Mouse (Mus musculus): ENCODE results near the gene Ppp1r27. TPM values are rescaled to one million over a fixed set of nuclear protein-coding genes. Genes with fewer than 3 reads are reported as not detected.
A peak's percentile ranks its signal among the peaks of the same experiment; 100 is the strongest.

The Ppp1r27 gene
- total and polyA plus RNA-seq, 2 experiments from 2014 or later, result not detected

GRCm38 (mm10) chr11:120510375-120511030 is 40.4 kb downstream of the Ppp1r27 start:
- no peak for DNase-seq (ENCODE audit: low spot score)
- no peaks in the 10 kb centered on the region for H3K9me3 ChIP-seq (ENCODE audit: low read length)
- 3% methylated on average over 16 of the region's 16 CpGs for WGBS
- ATAC-seq (ENCODE audit: low FRiP score), result no peak
- no peak overlapping the region for H3K9ac ChIP-seq (replicated peaks; ENCODE audit: low read length, poor library complexity, severe bottlenecking)
- no peaks in the 10 kb centered on the region for H3K4me1 ChIP-seq (ENCODE audit: insufficient read depth, low read length)
- TF ChIP-seq CTCF (IDR thresholded peaks at IDR 0.05), result no peak
- no peaks in the 10 kb centered on the region for H3K36me3 ChIP-seq (ENCODE audit: insufficient read depth, low read length)
- no peaks in the 10 kb centered on the region for H3K27me3 ChIP-seq (ENCODE audit: insufficient read depth, low read length)
- H3K4me2 ChIP-seq (ENCODE audit: low read depth, low read length, poor library complexity, severe bottlenecking), result 0 out of 2 replicates have a peak overlapping the region, but pooled peaks have one; percentile 12
- H3K4me3 ChIP-seq (ENCODE audit: low read depth, low read length), result no peak overlapping the region
- no peak overlapping the region for H3K27ac ChIP-seq (ENCODE audit: low read depth, low read length)

GRCm38 (mm10) chr11:120509940-120510339 is 41.0 kb downstream of the Ppp1r27 start:
- Histone ChIP-seq H3K9me3 (ENCODE audit: low read length) (no peaks in the 10 kb centered on the region), H3K4me1 (ENCODE audit: insufficient read depth, low read length) (no peaks in the 10 kb centered on the region), H3K36me3 (ENCODE audit: insufficient read depth, low read length) (no peaks in the 10 kb centered on the region), H3K9ac (replicated peaks; ENCODE audit: low read length, poor library complexity, severe bottlenecking) (no peak overlapping the region), H3K4me3 (ENCODE audit: low read depth, low read length) (no peak overlapping the region), H3K27ac (ENCODE audit: low read depth, low read length) (no peak overlapping the region), H3K4me2 (ENCODE audit: low read depth, low read length, poor library complexity, severe bottlenecking) (no peak overlapping the region), H3K27me3 (ENCODE audit: insufficient read depth, low read length) (no peaks in the 10 kb centered on the region)
- DNase-seq (ENCODE audit: low spot score), result no peak
- no peak for TF ChIP-seq CTCF (IDR thresholded peaks at IDR 0.05)
- ATAC-seq (ENCODE audit: low FRiP score), result no peak
- 31% methylated on average over 4 of the region's 4 CpGs for WGBS

GRCm38 (mm10) chr11:120508290-120508870 is 42.6 kb downstream of the Ppp1r27 start:
- Histone ChIP-seq H3K4me1 (ENCODE audit: insufficient read depth, low read length) (no peaks in the 10 kb centered on the region), H3K36me3 (ENCODE audit: insufficient read depth, low read length) (no peaks in the 10 kb centered on the region), H3K27ac (ENCODE audit: low read depth, low read length) (no peak overlapping the region), H3K27me3 (ENCODE audit: insufficient read depth, low read length) (no peaks in the 10 kb centered on the region), H3K4me3 (ENCODE audit: low read depth, low read length) (no peak overlapping the region), H3K4me2 (ENCODE audit: low read depth, low read length, poor library complexity, severe bottlenecking) (no peak overlapping the region), H3K9ac (replicated peaks; ENCODE audit: low read length, poor library complexity, severe bottlenecking) (no peak overlapping the region), H3K9me3 (ENCODE audit: low read length) (no peaks in the 10 kb centered on the region)
- TF ChIP-seq CTCF (IDR thresholded peaks at IDR 0.05), result no peak
- 90% methylated on average over 9 of the region's 9 CpGs for WGBS
- DNase-seq (ENCODE audit: low spot score), result no peak
- ATAC-seq (ENCODE audit: low FRiP score), result no peak

- no peaks in the 10 kb centered on the region for H3K27me3 ChIP-seq (ENCODE audit: insufficient read depth, low read length)
- no peak for TF ChIP-seq CTCF (IDR thresholded peaks at IDR 0.05)
- DNase-seq (ENCODE audit: low spot score), result no peak
- 84% methylated on average over 13 of the region's 13 CpGs for WGBS
- H3K4me2 ChIP-seq (ENCODE audit: low read depth, low read length, poor library complexity, severe bottlenecking), result no peak overlapping the region
- no peaks in the 10 kb centered on the region for H3K4me1 ChIP-seq (ENCODE audit: insufficient read depth, low read length)
- H3K9me3 ChIP-seq (ENCODE audit: low read length), result no peaks in the 10 kb centered on the region
- no peak overlapping the region for H3K9ac ChIP-seq (replicated peaks; ENCODE audit: low read length, poor library complexity, severe bottlenecking)
- H3K4me3 ChIP-seq (ENCODE audit: low read depth, low read length), result no peak overlapping the region
- H3K27ac ChIP-seq (ENCODE audit: low read depth, low read length), result no peak overlapping the region
- H3K36me3 ChIP-seq (ENCODE audit: insufficient read depth, low read length), result no peaks in the 10 kb centered on the region
- ATAC-seq (ENCODE audit: low FRiP score), result no peak
These were observed 43.2 kb downstream of the Ppp1r27 start for GRCm38 (mm10) chr11:120507611-120508289.

GRCm38 (mm10) chr11:120506899-120507298 is 44.0 kb downstream of the Ppp1r27 start:
- DNase-seq (ENCODE audit: low spot score) (no peak), ATAC-seq (ENCODE audit: low FRiP score) (no peak)
- Histone ChIP-seq H3K9ac (replicated peaks; ENCODE audit: low read length, poor library complexity, severe bottlenecking) (no peak overlapping the region), H3K4me2 (ENCODE audit: low read depth, low read length, poor library complexity, severe bottlenecking) (no peak overlapping the region), H3K27me3 (ENCODE audit: insufficient read depth, low read length) (no peaks in the 10 kb centered on the region), H3K9me3 (ENCODE audit: low read length) (no peaks in the 10 kb centered on the region), H3K27ac (ENCODE audit: low read depth, low read length) (no peak overlapping the region), H3K36me3 (ENCODE audit: insufficient read depth, low read length) (no peaks in the 10 kb centered on the region), H3K4me3 (ENCODE audit: low read depth, low read length) (no peak overlapping the region), H3K4me1 (ENCODE audit: insufficient read depth, low read length) (no peaks in the 10 kb centered on the region)
- TF ChIP-seq CTCF (IDR thresholded peaks at IDR 0.05), result peak; percentile 53
- WGBS, result 58% methylated on average over 4 of the region's 4 CpGs

- Histone ChIP-seq H3K36me3 (ENCODE audit: insufficient read depth, low read length) (no peaks in the 10 kb centered on the region), H3K27me3 (ENCODE audit: insufficient read depth, low read length) (no peaks in the 10 kb centered on the region), H3K27ac (ENCODE audit: low read depth, low read length) (no peak overlapping the region), H3K4me1 (ENCODE audit: insufficient read depth, low read length) (no peaks in the 10 kb centered on the region), H3K4me2 (ENCODE audit: low read depth, low read length, poor library complexity, severe bottlenecking) (no peak overlapping the region), H3K9ac (replicated peaks; ENCODE audit: low read length, poor library complexity, severe bottlenecking) (no peak overlapping the region), H3K4me3 (ENCODE audit: low read depth, low read length) (no peak overlapping the region), H3K9me3 (ENCODE audit: low read length) (no peaks in the 10 kb centered on the region)
- no peak for ATAC-seq (ENCODE audit: low FRiP score)
- TF ChIP-seq CTCF (IDR thresholded peaks at IDR 0.05), result no peak
- no peak for DNase-seq (ENCODE audit: low spot score)
- 87% methylated on average over 3 of the region's 3 CpGs for whole genome bisulfite sequencing
These were observed 45.3 kb downstream of the Ppp1r27 start for GRCm38 (mm10) chr11:120505661-120506060.
